Mouse (Mus musculus) heart, postnatal 0 days (tissue): ENCODE measurements around the gene Psph. TPM values are rescaled to one million over a fixed set of nuclear protein-coding genes. Genes with fewer than 3 reads are reported as not detected.

Experiments used
- ATAC-seq: fragments of 200-750 bp; cut with Nextera tagmentation; 2 replicates; pipeline ENCODE4 v1.8.0; 2017; ENCODE audit warnings: low read depth, moderate number of reproducible peaks, moderate library complexity; ENCODE audit not compliant: insufficient read depth
- DNase-seq: peaks from one replicate; pipeline ENCODE4 v3.0.0-alpha.2; 2016; ENCODE audit warnings: low spot score
- H3K27ac ChIP-seq: fragments of 300-500 bp; sonication (generic); 2 replicates; pipeline ENCODE4 v1.5.1; 2014; ENCODE audit warnings: low read depth, mild to moderate bottlenecking
- H3K27me3 ChIP-seq: fragments of 300-500 bp; sonication (generic); 2 replicates; pipeline ENCODE4 v1.6.1; 2014; ENCODE audit warnings: low read length, mixed read lengths; ENCODE audit not compliant: control insufficient read depth, insufficient read depth
- H3K36me3 ChIP-seq: fragments of 300-500 bp; sonication (generic); replicated peaks from 2 replicates; pipeline ENCODE4 v1.6.1; 2014; ENCODE audit warnings: low read length, mixed read lengths; ENCODE audit not compliant: control insufficient read depth, insufficient read depth
- H3K4me1 ChIP-seq: fragments of 300-500 bp; sonication (generic); 2 replicates; pipeline ENCODE4 v1.6.1; 2014; ENCODE audit warnings: antibody characterized with exemption; ENCODE audit not compliant: control insufficient read depth, insufficient read depth
- H3K4me2 ChIP-seq: fragments of 300-500 bp; sonication (generic); 2 replicates; pipeline ENCODE4 v1.6.1; 2014; ENCODE audit warnings: low read depth, mild to moderate bottlenecking, low read length, moderate library complexity
- H3K4me3 ChIP-seq: fragments of 300-500 bp; sonication (generic); 2 replicates; pipeline ENCODE4 v1.5.1; 2014; ENCODE audit warnings: low read depth, low read length
- H3K9ac ChIP-seq: fragments of 300-500 bp; sonication (generic); replicated peaks from 2 replicates; pipeline ENCODE4 v1.6.1; 2014; ENCODE audit warnings: low read depth, low read length, mixed read lengths
- H3K9me3 ChIP-seq: fragments of 300-500 bp; sonication (generic); replicated peaks from 2 replicates; pipeline ENCODE4 v1.6.1; 2016; ENCODE audit warnings: low read length; ENCODE audit not compliant: control insufficient read depth
- CTCF ChIP-seq: IDR thresholded peaks from 2 replicates; pipeline ENCODE4 v1.5.1; 2016; ENCODE audit warnings: antibody characterized with exemption, control low read depth, low read depth
- EP300 ChIP-seq: IDR thresholded peaks from 2 replicates; pipeline ENCODE4 v1.6.1; 2016; ENCODE audit warnings: antibody characterized with exemption, low read depth
- WGBS: fragments of 180-500 bp; shearing (Covaris S2); extraction: QIAGEN DNeasy Blood & Tissue Kit; methylation state at CpG from one replicate; pipeline ENCODE4 v1.1.7; 2014; 5-methylcytosine and 5-hydroxymethylcytosine counted together
- polyA plus RNA-seq: library from polyadenylated mRNA; unstranded; fragments of >200 nt; fragmentation: Nextera tagmentation; extraction: Ambion mirVana; gene quantifications from 2 replicates; pipeline ENCODE4 v1.2.1, GENCODE M21; 2015
- total RNA-seq: library from RNA; depleted of rRNA; stranded (reverse); fragments of >200 nt; gene quantifications from 2 replicates; pipeline ENCODE4 v1.2.3, GENCODE M21; 2014; ENCODE audit warnings: low replicate concordance

The Psph gene
- total and polyA plus RNA-seq, 2 experiments from 2014 or later = 21.9 to 26.2 TPM

DNA sequence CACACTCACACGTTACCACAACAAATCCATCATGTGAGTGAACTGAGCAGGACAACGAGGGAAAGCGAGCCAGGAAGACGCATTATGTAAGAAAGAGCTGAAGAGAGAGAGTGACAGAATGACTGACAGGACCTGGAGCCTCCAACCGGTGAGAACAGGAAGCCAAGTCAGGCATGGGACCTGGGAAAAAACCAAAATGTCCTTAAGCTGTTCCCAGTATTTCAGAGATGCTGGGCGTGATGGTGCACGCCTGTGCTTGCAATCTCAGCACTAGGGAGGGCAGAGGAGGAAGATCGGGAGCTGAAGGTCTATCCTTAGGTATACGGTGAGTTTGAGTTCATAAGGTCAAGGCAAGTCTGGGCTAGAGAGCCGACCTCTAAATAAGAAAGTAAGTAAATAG lies 14.8 kb downstream of the Psph start:
- WGBS = 91% methylated on average over 10 of the region's 10 CpGs
- TF ChIP-seq CTCF (no peak), EP300 (no peak)

DNA sequence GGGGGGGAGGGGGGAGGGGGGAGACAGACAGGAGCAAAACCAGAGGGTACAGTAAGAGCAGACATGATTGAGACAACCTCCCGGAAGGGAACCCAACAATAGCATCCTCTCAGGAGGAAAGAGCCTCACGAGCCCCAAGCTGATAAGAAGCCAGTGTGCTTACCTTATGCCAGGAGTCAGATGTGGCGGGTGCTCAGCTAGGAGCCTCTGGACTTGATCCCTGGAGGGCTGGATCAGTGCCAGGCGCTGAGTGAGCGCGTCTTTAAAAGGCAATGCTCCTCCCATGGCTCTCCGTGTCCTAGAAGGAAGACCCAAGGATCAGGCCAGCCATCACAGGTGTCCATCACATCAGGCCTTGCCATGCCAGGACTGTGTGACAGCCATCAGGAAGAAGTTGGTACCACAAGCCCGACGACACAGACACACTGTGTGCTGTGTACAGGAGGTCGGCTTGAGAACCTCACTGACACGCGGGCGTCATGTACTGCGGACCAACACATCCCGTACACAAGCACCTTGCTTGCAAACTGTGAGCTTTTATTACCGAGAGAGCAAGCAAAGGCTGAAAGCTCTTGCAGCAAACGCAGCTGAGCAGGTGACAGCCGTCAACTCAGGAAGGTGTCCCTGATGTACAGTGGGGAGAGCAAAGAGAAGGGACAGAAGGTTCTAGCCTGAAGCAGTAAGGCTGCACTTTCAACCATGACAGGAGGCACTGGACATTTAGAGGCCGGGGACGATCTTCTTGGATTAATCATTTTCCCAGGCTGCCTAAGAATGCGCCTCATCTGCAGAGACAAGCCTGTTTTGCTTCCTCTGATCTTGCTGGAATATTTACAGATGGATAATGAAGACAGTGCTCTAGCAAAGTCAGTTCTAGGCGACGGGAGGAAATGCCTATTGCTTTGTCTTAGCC lies 16.6 kb downstream of the Psph start:
- H3K4me1 ChIP-seq = no peaks in the 10 kb centered on the region
- 42% methylated on average over 23 of the region's 23 CpGs for WGBS
- no peak overlapping the region for H3K4me3 ChIP-seq
- H3K27me3 ChIP-seq = no peaks in the 10 kb centered on the region
- no peak overlapping the region for H3K9ac ChIP-seq
- ATAC-seq = no peak; the same call in 1 of the 2 replicates
- H3K36me3 ChIP-seq = no peaks in the 10 kb centered on the region
- H3K9me3 ChIP-seq = no peaks in the 10 kb centered on the region
- TF ChIP-seq EP300 = no peak
- TF ChIP-seq CTCF = no peak
- H3K27ac ChIP-seq = no peak overlapping the region
- no peak for DNase-seq
- H3K4me2 ChIP-seq = no peak overlapping the region

More for the DNA sequence above, 14.8 kb downstream of the Psph start:
- Histone ChIP-seq H3K9ac (no peak overlapping the region), H3K4me1 (no peaks in the 10 kb centered on the region), H3K9me3 (no peaks in the 10 kb centered on the region), H3K27me3 (no peaks in the 10 kb centered on the region), H3K4me2 (no peak overlapping the region), H3K36me3 (no peaks in the 10 kb centered on the region), H3K4me3 (no peak overlapping the region), H3K27ac (no peak overlapping the region)
- ATAC-seq = no peak
- no peak for DNase-seq

DNA sequence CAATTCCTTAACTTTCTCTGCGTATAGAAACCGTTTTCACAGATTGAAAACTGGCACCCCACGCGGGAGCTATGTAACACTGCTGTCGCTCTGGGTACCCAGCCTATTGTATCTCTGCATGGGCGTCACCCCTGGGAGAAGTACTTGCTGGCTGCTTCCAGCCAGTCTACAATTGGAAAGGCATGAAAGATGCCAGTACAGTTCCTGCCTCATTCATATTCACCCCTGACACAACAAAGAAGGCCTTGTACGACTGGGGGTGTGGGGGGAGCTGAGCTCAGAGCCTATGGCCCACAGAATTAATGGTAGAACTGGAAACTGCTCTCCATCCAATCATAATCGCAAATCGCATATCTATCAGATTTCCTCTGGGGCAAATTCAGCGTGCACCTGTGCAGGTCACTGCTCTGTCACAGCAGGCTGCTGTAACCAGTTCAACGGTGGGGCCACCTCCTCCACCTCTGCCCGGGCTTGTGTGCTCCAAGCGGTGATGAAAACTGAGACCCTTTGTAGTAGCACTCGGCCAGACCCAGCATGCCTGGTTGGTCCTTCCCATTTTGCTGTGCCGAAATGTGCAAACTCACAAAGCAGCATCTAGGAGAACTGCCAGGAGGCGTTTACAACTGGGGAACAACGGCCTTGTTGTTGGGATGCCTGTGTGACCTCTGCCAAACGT lies 25.2 kb downstream of the Psph start:
- 78% methylated on average over 18 of the region's 18 CpGs for WGBS
- peaks cover 22% of the 10 kb centered on the region for H3K36me3 ChIP-seq
- ATAC-seq = no peak
- DNase-seq = no peak
- TF ChIP-seq EP300 (no peak), CTCF (no peak)
- no peak overlapping the region for H3K4me3 ChIP-seq
- no peak overlapping the region for H3K9ac ChIP-seq
- H3K27me3 ChIP-seq = no peaks in the 10 kb centered on the region
- no peaks in the 10 kb centered on the region for H3K4me1 ChIP-seq
- no peaks in the 10 kb centered on the region for H3K9me3 ChIP-seq
- H3K4me2 ChIP-seq = no peak overlapping the region
- no peak overlapping the region for H3K27ac ChIP-seq

DNA sequence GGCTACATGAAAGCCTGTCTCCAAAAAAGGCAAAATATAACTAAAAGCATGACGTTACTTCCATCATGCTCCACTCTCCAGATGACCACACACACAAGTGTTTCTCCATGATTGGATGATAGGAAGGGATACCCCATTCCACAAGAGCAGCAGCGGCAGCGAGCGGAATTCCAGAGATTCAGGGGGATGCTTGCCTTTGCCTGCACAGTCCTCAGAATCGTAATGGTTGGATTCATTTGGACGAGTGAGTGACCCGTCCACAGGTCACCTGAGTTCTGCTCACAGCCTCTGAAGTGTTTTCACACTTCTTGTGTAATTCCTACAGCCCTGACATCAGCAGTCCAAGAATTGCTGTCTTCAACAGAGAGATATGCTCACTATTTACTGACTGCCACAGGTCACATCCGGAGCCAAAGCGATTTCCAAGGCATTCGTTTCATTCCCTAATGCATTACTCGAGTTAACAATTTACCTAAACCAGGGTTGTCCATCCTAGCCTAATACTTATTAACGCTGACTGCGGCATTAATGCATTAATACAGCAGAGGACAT lies 27.2 kb downstream of the Psph start:
- Histone ChIP-seq H3K4me2 (no peak overlapping the region), H3K27me3 (no peaks in the 10 kb centered on the region), H3K4me3 (no peak overlapping the region), H3K9me3 (no peaks in the 10 kb centered on the region), H3K27ac (no peak overlapping the region), H3K9ac (no peak overlapping the region), H3K4me1 (no peaks in the 10 kb centered on the region), H3K36me3 (peaks cover 35% of the 10 kb centered on the region)
- ATAC-seq = no peak
- DNase-seq = no peak
- TF ChIP-seq CTCF (no peak), EP300 (no peak)
- WGBS = 73% methylated on average over 13 of the region's 13 CpGs

DNA sequence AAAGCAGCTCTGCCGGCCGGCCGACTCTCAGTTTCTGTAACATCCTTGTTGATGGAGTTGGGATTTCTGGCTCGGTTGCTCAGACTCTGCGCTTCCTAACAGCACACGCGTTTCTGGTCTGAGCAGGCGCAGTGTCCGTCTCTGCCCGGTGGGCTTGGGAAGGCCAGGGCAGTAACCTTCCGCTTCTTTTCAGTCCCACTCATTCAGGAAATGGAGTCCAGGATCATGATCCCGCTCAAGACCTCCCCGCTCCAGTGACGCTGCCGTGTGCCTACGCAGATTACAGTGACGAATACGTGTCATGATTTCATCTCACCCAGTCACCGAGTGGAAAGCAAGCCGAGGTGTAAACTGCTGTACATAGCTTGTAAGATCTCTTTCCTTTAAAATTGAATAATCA lies 30.4 kb downstream of the Psph start:
- 90% methylated on average over 20 of the region's 20 CpGs for WGBS
- H3K9me3 ChIP-seq = no peaks in the 10 kb centered on the region
- H3K4me1 ChIP-seq = no peaks in the 10 kb centered on the region
- H3K4me2 ChIP-seq = no peak overlapping the region
- H3K27ac ChIP-seq = no peak overlapping the region
- no peak for ATAC-seq
- DNase-seq = no peak
- no peak for TF ChIP-seq EP300
- no peak for TF ChIP-seq CTCF
- no peak overlapping the region for H3K9ac ChIP-seq
- H3K27me3 ChIP-seq = no peaks in the 10 kb centered on the region
- H3K36me3 ChIP-seq = peaks cover 63% of the 10 kb centered on the region
- H3K4me3 ChIP-seq = no peak overlapping the region
